Mouse (Mus musculus): ENCODE measurements around the gene Khdc4. TPM values are rescaled to one million over a fixed set of nuclear protein-coding genes. Genes with fewer than 3 reads are reported as not detected.
"Not testable (repeated sequence)": the region's sequence is repeated elsewhere in the genome, so short reads cannot be mapped to it uniquely, and the experiment has no call there.

The Khdc4 gene
- total RNA-seq, 1 experiment, result 85.5 TPM

- no peak overlapping the region for H3K4me3 ChIP-seq (ENCODE audit: insufficient read depth in 1 of 2, low read depth in 1 of 2, low read length in 2 of 2, poor library complexity in 1 of 2, severe bottlenecking in 1 of 2)
- DNase-seq (ENCODE audit: low read depth, low spot score), result no peak
- no peaks in the 10 kb centered on the region for H3K4me1 ChIP-seq (ENCODE audit: control insufficient read depth in 2 of 2, insufficient read depth in 2 of 2, low read length in 2 of 2, poor library complexity in 1 of 2)
- TF ChIP-seq HCFC1 (IDR thresholded peaks at IDR 0.05; ENCODE audit: borderline replicate concordance, insufficient read depth, low read length) (no peak), CHD2 (IDR thresholded peaks at IDR 0.05; ENCODE audit: low read depth, low read length) (no peak), ZNF384 (IDR thresholded peaks at IDR 0.05; ENCODE audit: low read depth, low read length) (no peak), ZC3H11A (IDR thresholded peaks at IDR 0.05; ENCODE audit: borderline replicate concordance, low read depth, low read length) (no peak), MAFK (IDR thresholded peaks at IDR 0.05; ENCODE audit: insufficient read depth, low read depth, low read length) (no peak)
- no peak overlapping the region for H3K9ac ChIP-seq (ENCODE audit: insufficient read depth, low read depth, low read length, poor library complexity, severe bottlenecking)
- in situ Hi-C loops (cut with MboI; ENCODE audit: low sequenced_read_pairs in 2 of 2, unreplicated experiment in 2 of 2), result loop anchor here in 1 of 2 experiments (25.0 kb wide), 1 partner anchor 389 kb away; no protein-coding TSS in a partner anchor
- peaks cover 36% of the 10 kb centered on the region for H3K36me3 ChIP-seq (ENCODE audit: control insufficient read depth, insufficient read depth, low read length, poor library complexity, severe bottlenecking)
- no peaks in the 10 kb centered on the region for H3K9me3 ChIP-seq (ENCODE audit: control insufficient read depth, insufficient read depth, low read depth, low read length)
- H3K27ac ChIP-seq (ENCODE audit: insufficient read depth, low read depth, low read length, poor library complexity, severe bottlenecking), result no peak overlapping the region
Measured at GRCm38 (mm10) chr3:88701222-88701621, 15.6 kb downstream of the Khdc4 start.

- DNase-seq (ENCODE audit: low read depth, low spot score), result no peak
- in situ Hi-C loops (cut with MboI; ENCODE audit: low sequenced_read_pairs in 2 of 2, unreplicated experiment in 2 of 2), result loop anchor here in 1 of 2 experiments (25.0 kb wide), 1 partner anchor 401 kb away; no protein-coding TSS in a partner anchor
- H3K27ac ChIP-seq (ENCODE audit: insufficient read depth, low read depth, low read length, poor library complexity, severe bottlenecking), result no peak overlapping the region
- TF ChIP-seq CHD2 (IDR thresholded peaks at IDR 0.05; ENCODE audit: low read depth, low read length) (no peak), MAFK (IDR thresholded peaks at IDR 0.05; ENCODE audit: insufficient read depth, low read depth, low read length) (no peak), ZC3H11A (IDR thresholded peaks at IDR 0.05; ENCODE audit: borderline replicate concordance, low read depth, low read length) (no peak), ZNF384 (IDR thresholded peaks at IDR 0.05; ENCODE audit: low read depth, low read length) (no peak), HCFC1 (IDR thresholded peaks at IDR 0.05; ENCODE audit: borderline replicate concordance, insufficient read depth, low read length) (no peak)
- no peak overlapping the region for H3K4me3 ChIP-seq (ENCODE audit: insufficient read depth in 1 of 2, low read depth in 1 of 2, low read length in 2 of 2, poor library complexity in 1 of 2, severe bottlenecking in 1 of 2)
- no peak overlapping the region for H3K9ac ChIP-seq (ENCODE audit: insufficient read depth, low read depth, low read length, poor library complexity, severe bottlenecking)
- no peaks in the 10 kb centered on the region for H3K9me3 ChIP-seq (ENCODE audit: control insufficient read depth, insufficient read depth, low read depth, low read length)
- H3K36me3 ChIP-seq (ENCODE audit: control insufficient read depth, insufficient read depth, low read length, poor library complexity, severe bottlenecking), result peaks cover 33% of the 10 kb centered on the region
- peaks cover 3 to 4% of the 10 kb centered on the region in 2 experiments; a peak in 2 of 4 replicates for H3K4me1 ChIP-seq (ENCODE audit: control insufficient read depth in 2 of 2, insufficient read depth in 2 of 2, low read length in 2 of 2, poor library complexity in 1 of 2)
Measured at GRCm38 (mm10) chr3:88713709-88714108, 28.1 kb downstream of the Khdc4 start.

DNA sequence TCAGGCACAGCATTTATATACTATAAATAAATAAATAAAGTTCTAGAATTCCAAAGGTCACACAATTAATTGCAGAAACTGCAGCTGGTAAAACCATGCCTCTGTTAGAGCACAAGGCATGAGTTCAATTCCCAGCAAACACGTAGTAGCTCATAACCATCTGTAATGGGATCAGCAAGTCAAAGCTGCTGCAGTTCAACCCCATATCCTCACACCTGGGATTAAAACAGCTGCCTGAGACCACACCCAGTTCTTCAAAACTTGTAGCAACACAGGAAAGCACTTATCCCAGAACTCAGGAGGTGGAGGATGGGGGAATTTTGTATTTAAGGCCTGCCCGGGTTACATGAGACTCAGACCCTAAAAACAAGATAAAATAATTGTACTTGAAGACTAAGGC, 29.1 kb downstream of the Khdc4 start:
- no peak for DNase-seq (ENCODE audit: low read depth, low spot score)
- H3K4me3 ChIP-seq (ENCODE audit: insufficient read depth in 1 of 2, low read depth in 1 of 2, low read length in 2 of 2, poor library complexity in 1 of 2, severe bottlenecking in 1 of 2), result no peak overlapping the region
- peaks cover 26% of the 10 kb centered on the region for H3K36me3 ChIP-seq (ENCODE audit: control insufficient read depth, insufficient read depth, low read length, poor library complexity, severe bottlenecking)
- no peak overlapping the region for H3K27ac ChIP-seq (ENCODE audit: insufficient read depth, low read depth, low read length, poor library complexity, severe bottlenecking)
- no peak for TF ChIP-seq MAFK (IDR thresholded peaks at IDR 0.05; ENCODE audit: insufficient read depth, low read depth, low read length)
- no peak for TF ChIP-seq ZC3H11A (IDR thresholded peaks at IDR 0.05; ENCODE audit: borderline replicate concordance, low read depth, low read length)
- no peak for TF ChIP-seq ZNF384 (IDR thresholded peaks at IDR 0.05; ENCODE audit: low read depth, low read length)
- TF ChIP-seq HCFC1 (IDR thresholded peaks at IDR 0.05; ENCODE audit: borderline replicate concordance, insufficient read depth, low read length), result no peak
- no peak for TF ChIP-seq CHD2 (IDR thresholded peaks at IDR 0.05; ENCODE audit: low read depth, low read length)
- in situ Hi-C loops (cut with MboI; ENCODE audit: low sequenced_read_pairs in 2 of 2, unreplicated experiment in 2 of 2), result loop anchor here in 1 of 2 experiments (25.0 kb wide), 1 partner anchor 402 kb away; no protein-coding TSS in a partner anchor
- H3K4me1 ChIP-seq (ENCODE audit: control insufficient read depth in 2 of 2, insufficient read depth in 2 of 2, low read length in 2 of 2, poor library complexity in 1 of 2), result peaks cover 3 to 6% of the 10 kb centered on the region in 2 experiments; a peak in 2 of 4 replicates
- H3K9ac ChIP-seq (ENCODE audit: insufficient read depth, low read depth, low read length, poor library complexity, severe bottlenecking), result no peak overlapping the region
- H3K9me3 ChIP-seq (ENCODE audit: control insufficient read depth, insufficient read depth, low read depth, low read length), result no peaks in the 10 kb centered on the region

GRCm38 (mm10) chr3:88715716-88716115, 30.1 kb downstream of the Khdc4 start:
- H3K4me1 ChIP-seq (ENCODE audit: control insufficient read depth in 2 of 2, insufficient read depth in 2 of 2, low read length in 2 of 2, poor library complexity in 1 of 2); H3K27ac ChIP-seq (ENCODE audit: insufficient read depth, low read depth, low read length, poor library complexity, severe bottlenecking); H3K9me3 ChIP-seq (ENCODE audit: control insufficient read depth, insufficient read depth, low read depth, low read length); H3K9ac ChIP-seq (ENCODE audit: insufficient read depth, low read depth, low read length, poor library complexity, severe bottlenecking); DNase-seq (ENCODE audit: low read depth, low spot score); H3K4me3 ChIP-seq (ENCODE audit: insufficient read depth in 1 of 2, low read depth in 1 of 2, low read length in 2 of 2, poor library complexity in 1 of 2, severe bottlenecking in 1 of 2): not testable (repeated sequence)
- in situ Hi-C loops (cut with MboI; ENCODE audit: low sequenced_read_pairs in 2 of 2, unreplicated experiment in 2 of 2), result loop anchor here in 1 of 2 experiments (25.0 kb wide), 1 partner anchor 403 kb away; no protein-coding TSS in a partner anchor
- peaks cover 18% of the 10 kb centered on the region for H3K36me3 ChIP-seq (ENCODE audit: control insufficient read depth, insufficient read depth, low read length, poor library complexity, severe bottlenecking)

All from ES-E14 (cell line).